Mouse (Mus musculus) hindbrain, embryonic 13.5 days (tissue): ENCODE data around the gene Taar7d. TPM values are rescaled to one million over a fixed set of nuclear protein-coding genes. Genes with fewer than 3 reads are reported as not detected.
"Not testable (repeated sequence)": the region's sequence is repeated elsewhere in the genome, so short reads cannot be mapped to it uniquely, and the experiment has no call there.

Source experiments
- ATAC-seq: fragments of 200-750 bp; cut with Nextera tagmentation; 2 replicates; pipeline ENCODE4 v1.8.0; 2017; ENCODE audit warnings: moderate TSS enrichment; ENCODE audit not compliant: low FRiP score
- H3K27ac ChIP-seq: fragments of 300-500 bp; sonication (generic); 2 replicates; pipeline ENCODE4 v1.5.1; 2015; ENCODE audit warnings: inconsistent platforms, mild to moderate bottlenecking, moderate library complexity
- H3K27me3 ChIP-seq: fragments of 300-500 bp; sonication (generic); 2 replicates; pipeline ENCODE4 v1.6.1; 2015; ENCODE audit warnings: mild to moderate bottlenecking, inconsistent platforms
- H3K36me3 ChIP-seq: fragments of 300-500 bp; sonication (generic); 2 replicates; pipeline ENCODE4 v1.6.1; 2015; ENCODE audit warnings: mild to moderate bottlenecking, inconsistent platforms
- H3K4me1 ChIP-seq: fragments of 300-500 bp; sonication (generic); replicated peaks from 2 replicates; pipeline ENCODE4 v1.6.1; 2015; ENCODE audit warnings: inconsistent platforms
- H3K4me2 ChIP-seq: fragments of 300-500 bp; sonication (generic); 2 replicates; pipeline ENCODE4 v1.6.1; 2015; ENCODE audit warnings: inconsistent platforms, mild to moderate bottlenecking, moderate library complexity
- H3K4me3 ChIP-seq: fragments of 300-500 bp; sonication (generic); 2 replicates; pipeline ENCODE4 v1.5.1; 2015; ENCODE audit warnings: mild to moderate bottlenecking, inconsistent platforms
- H3K9ac ChIP-seq: fragments of 300-500 bp; sonication (generic); 2 replicates; pipeline ENCODE4 v1.6.1; 2015; ENCODE audit warnings: mild to moderate bottlenecking, inconsistent platforms
- H3K9me3 ChIP-seq: fragments of 300-500 bp; sonication (generic); 2 replicates; pipeline ENCODE4 v1.6.1; 2016; ENCODE audit warnings: inconsistent platforms
- WGBS: fragments of 180-500 bp; shearing (Covaris S2); methylation state at CpG from one replicate; pipeline ENCODE4 v1.1.7; 2015; 5-methylcytosine and 5-hydroxymethylcytosine counted together
- polyA plus RNA-seq: library from polyadenylated mRNA; unstranded; fragments of >200 nt; fragmentation: Nextera tagmentation; extraction: Ambion mirVana; gene quantifications from 2 replicates; pipeline ENCODE4 v1.2.1, GENCODE M21; 2015

Taar7d gene
- polyA plus RNA-seq, 1 experiment from 2014 or later, result not detected

DNA sequence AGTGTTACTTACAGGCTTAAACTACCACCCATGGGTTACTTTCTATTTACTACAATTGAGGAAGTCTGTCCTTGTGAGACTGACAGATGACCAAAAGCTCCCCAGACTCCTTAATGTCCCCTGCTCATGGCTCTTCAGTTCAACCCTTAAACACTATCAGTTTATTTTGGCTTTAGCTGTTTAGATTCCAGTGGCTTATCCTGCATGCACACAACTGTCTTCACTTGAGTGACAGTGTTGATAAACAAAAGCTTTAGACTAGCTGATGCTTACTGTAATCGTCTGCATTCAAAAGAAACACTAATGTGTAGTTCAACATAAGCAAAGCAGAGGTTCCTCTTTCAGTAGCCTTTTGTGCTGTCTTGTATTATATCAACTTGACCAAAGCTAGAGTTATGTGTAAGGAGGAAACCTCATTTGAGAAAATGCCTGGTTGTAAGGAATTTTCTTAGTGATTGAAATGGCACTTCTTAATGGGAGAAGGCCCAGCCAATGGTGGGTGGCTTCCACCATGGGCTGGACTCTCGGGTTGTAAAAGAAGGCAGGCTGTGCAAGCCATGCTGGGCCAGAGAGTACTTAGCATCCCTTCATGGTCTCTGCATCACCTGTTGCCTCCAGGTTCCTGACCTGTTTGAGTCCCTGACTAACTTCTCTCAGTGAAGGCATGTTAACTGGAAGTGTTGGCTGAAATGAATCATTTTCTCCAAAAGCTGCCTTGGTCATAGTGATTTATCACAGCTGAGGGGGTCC, 13.3 kb downstream of the Taar7d start:
- 71% methylated on average over 2 of the region's 2 CpGs for WGBS
- no peak overlapping the region for H3K4me2 ChIP-seq
- H3K27ac ChIP-seq, result no peak overlapping the region

DNA sequence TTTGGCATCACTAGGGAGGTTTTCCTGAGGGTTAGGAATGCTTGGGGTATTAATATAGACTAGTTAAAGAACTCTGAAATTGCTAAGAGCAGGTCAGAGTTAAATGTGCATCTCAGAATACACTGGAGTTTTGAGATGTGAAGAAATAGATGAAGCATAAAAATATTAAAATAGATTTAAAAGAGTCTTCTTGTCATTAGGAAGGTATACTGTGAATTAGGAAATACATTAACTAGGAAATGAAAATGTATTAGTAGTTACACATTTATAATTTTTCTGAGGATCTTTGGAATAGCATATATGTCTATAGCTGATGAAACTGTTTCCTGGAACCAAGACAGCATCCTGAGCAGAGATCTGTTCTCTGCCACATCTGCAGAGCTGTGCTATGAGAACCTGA, 22.2 kb downstream of the Taar7d start, which contains the start of gene Taar7f:
Gene Taar7f (plus strand): TSS at position 301 of the 400 bp plus-strand sequence.
- Histone ChIP-seq H3K4me3 (no peak within 1 kb of the TSS), H3K27ac (no peak within 1 kb of the TSS), H3K9ac (no peak within 1 kb of the TSS), H3K36me3 (no peaks in the 10 kb centered on the region), H3K9me3 (no peaks in the 10 kb centered on the region), H3K4me2 (no peak within 1 kb of the TSS), H3K4me1 (no peaks in the 10 kb centered on the region), H3K27me3 (no peaks in the 10 kb centered on the region)
- no peak for ATAC-seq

More for the DNA sequence above, 13.3 kb downstream of the Taar7d start:
- ATAC-seq, result no peak
- H3K27me3 ChIP-seq, result no peaks in the 10 kb centered on the region
- H3K9me3 ChIP-seq, result no peaks in the 10 kb centered on the region
- H3K9ac ChIP-seq, result no peak overlapping the region
- no peak overlapping the region for H3K4me3 ChIP-seq
- H3K36me3 ChIP-seq, result no peaks in the 10 kb centered on the region
- no peaks in the 10 kb centered on the region for H3K4me1 ChIP-seq

DNA sequence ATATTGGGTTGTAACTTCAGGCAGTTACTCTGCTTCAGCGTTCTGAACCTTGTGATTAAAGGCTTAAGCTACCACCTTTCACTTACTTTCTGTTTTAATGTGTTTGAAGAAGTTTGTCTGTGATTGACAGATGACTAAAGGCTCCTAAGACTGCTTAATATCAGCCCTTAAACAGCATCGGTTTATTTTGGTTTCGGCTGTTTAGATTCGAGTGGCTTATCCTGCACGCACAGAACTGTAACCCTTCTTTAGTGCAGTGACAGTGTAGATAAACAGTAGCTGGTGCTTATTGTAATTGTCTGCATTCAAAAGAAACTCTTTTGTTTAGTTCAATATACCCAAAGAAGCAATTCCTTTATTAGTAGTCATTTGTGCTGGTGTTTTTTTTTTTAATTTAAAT, 25.0 kb downstream of the Taar7d start:
- Histone ChIP-seq H3K4me2 (no peak overlapping the region), H3K9ac (no peak overlapping the region), H3K4me1 (no peaks in the 10 kb centered on the region), H3K27me3 (no peaks in the 10 kb centered on the region), H3K27ac (no peak overlapping the region), H3K36me3 (no peaks in the 10 kb centered on the region), H3K4me3 (no peak overlapping the region), H3K9me3 (no peaks in the 10 kb centered on the region)
- no peak for ATAC-seq
- 83% methylated on average over 5 of the region's 5 CpGs for WGBS

DNA sequence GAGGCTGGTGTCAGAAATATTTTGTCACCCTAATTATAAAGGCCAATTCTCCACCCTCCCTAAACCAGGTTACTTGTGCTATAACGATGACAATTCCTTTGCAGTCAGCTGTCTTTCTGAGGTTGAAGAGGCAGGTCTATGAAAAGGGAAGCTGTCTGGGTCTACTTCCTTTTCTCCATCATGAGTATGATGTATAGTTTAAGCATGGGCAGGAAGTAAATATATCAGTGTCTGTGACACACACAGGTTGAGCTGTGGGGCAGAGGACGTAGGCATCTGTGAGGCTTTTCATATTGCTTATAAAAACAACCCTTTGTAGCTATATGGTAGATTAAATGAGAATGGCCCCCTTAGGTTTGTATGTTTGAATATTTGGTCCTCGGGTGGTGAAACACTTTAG, 32.0 kb downstream of the Taar7d start:
- ATAC-seq, result no peak
- Histone ChIP-seq H3K9me3 (no peaks in the 10 kb centered on the region), H3K27ac (no peak overlapping the region), H3K4me2 (no peak overlapping the region), H3K27me3 (no peaks in the 10 kb centered on the region), H3K4me3 (no peak overlapping the region), H3K9ac (no peak overlapping the region), H3K4me1 (no peaks in the 10 kb centered on the region), H3K36me3 (no peaks in the 10 kb centered on the region)
- WGBS, result 90% methylated on average over 3 of the region's 3 CpGs

DNA sequence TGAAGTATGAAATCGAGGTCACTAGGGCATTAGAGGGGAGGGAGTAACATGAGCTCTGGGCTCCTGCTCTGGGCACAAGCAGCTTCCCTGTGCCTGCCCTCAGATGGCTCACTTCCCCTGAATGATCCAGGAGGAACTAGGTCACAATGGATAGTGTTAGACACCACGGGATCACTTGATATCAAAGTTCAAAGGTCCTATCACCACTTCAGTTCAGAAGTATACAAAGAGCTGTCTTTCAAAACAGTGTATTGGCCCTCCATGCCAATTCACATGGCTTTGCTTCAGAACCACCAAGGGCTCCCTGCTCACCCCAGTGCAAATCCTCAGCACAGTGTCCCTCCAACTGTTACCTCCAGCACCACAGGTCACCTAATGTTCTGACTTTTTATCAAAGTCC, 47.7 kb downstream of the Taar7d start:
- H3K4me2 ChIP-seq, H3K9me3 ChIP-seq, H3K4me1 ChIP-seq, H3K9ac ChIP-seq, H3K27me3 ChIP-seq, ATAC-seq, H3K36me3 ChIP-seq, H3K27ac ChIP-seq, H3K4me3 ChIP-seq: not testable (repeated sequence)
- 63% methylated on average over 2 of the region's 2 CpGs for WGBS

DNA sequence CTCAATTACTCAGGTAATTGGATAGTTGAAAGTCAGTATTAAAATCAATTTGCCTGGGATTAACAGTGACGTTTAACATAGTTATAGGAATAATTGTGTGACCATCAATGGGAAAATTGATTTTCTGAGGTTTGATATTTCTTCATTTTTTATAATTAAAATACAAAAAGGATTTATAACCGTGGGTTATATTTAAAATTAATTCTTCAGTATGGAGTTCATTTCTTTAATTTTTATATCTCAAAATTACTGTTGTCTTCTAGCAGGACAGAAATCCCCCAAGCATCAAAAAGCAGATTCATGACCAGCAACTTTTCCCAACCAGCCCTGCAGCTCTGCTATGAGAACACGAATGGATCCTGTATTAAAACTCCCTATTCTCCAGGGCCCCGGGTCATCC, 49.2 kb downstream of the Taar7d start, which contains the start of gene Taar8a:
Gene Taar8a (plus strand): TSS at position 301 of the 400 bp plus-strand sequence.
- not testable (repeated sequence) for H3K36me3 ChIP-seq, H3K27me3 ChIP-seq, H3K9me3 ChIP-seq, H3K9ac ChIP-seq, ATAC-seq, H3K4me1 ChIP-seq, H3K27ac ChIP-seq, H3K4me3 ChIP-seq, H3K4me2 ChIP-seq
- 76% methylated on average over 2 of the region's 4 CpGs for WGBS

Other genes starting within 250 kb of the Taar7d start
- 110 and 124 TPM in 2 replicates for gene Rps12, start 239.9 kb upstream of the Taar7d start, polyA plus RNA-seq
- 22.0 and 22.2 TPM in 2 replicates for gene Slc18b1, start 230.2 kb upstream of the Taar7d start, polyA plus RNA-seq
- not detected in 2 replicates for gene Vnn3, start 175.8 kb upstream of the Taar7d start, polyA plus RNA-seq
- gene Vnn1, start 132.5 kb upstream of the Taar7d start, polyA plus RNA-seq, result 0.09 and 0.21 TPM in 2 replicates
- not detected in 2 replicates for gene Taar1, start 106.9 kb upstream of the Taar7d start, polyA plus RNA-seq
- not detected in 2 replicates for gene Taar2, start 88.7 kb upstream of the Taar7d start, polyA plus RNA-seq
- gene Taar3, start 77.7 kb upstream of the Taar7d start, polyA plus RNA-seq, result not detected in 2 replicates
- gene Taar4, start 66.7 kb upstream of the Taar7d start, polyA plus RNA-seq, result not detected in 2 replicates
- not detected in 2 replicates for gene Taar5, start 56.5 kb upstream of the Taar7d start, polyA plus RNA-seq
- gene Taar6, start 41.6 kb upstream of the Taar7d start, polyA plus RNA-seq, result not detected in 2 replicates
- not detected in 2 replicates for gene Taar7a, start 33.7 kb upstream of the Taar7d start, polyA plus RNA-seq
- not detected in 2 replicates for gene Taar7b, start 27.3 kb upstream of the Taar7d start, polyA plus RNA-seq
- not detected in 2 replicates for gene Taar7e, start 10.4 kb downstream of the Taar7d start, polyA plus RNA-seq
- not detected in 2 replicates for gene Taar7f, start 22.3 kb downstream of the Taar7d start, polyA plus RNA-seq
- gene Taar8a, start 49.3 kb downstream of the Taar7d start, polyA plus RNA-seq, result not detected in 2 replicates
- gene Taar8b, start 65.1 kb downstream of the Taar7d start, polyA plus RNA-seq, result not detected in 2 replicates
- not detected in 2 replicates for gene Taar8c, start 74.7 kb downstream of the Taar7d start, polyA plus RNA-seq
- not detected in 2 replicates for gene Taar9, start 82.3 kb downstream of the Taar7d start, polyA plus RNA-seq
- 273 and 279 TPM in 2 replicates for gene Stx7, start 122.1 kb downstream of the Taar7d start, polyA plus RNA-seq
- gene Moxd1, start 196.3 kb downstream of the Taar7d start, polyA plus RNA-seq, result 8.6 and 9.6 TPM in 2 replicates